Mouse (Mus musculus): ENCODE results near the gene Spag9. TPM values are rescaled to one million over a fixed set of nuclear protein-coding genes. Genes with fewer than 3 reads are reported as not detected.

The Spag9 gene
- polyA plus RNA-seq, 1 experiment from 2014 or later: 89.6 TPM

DNA sequence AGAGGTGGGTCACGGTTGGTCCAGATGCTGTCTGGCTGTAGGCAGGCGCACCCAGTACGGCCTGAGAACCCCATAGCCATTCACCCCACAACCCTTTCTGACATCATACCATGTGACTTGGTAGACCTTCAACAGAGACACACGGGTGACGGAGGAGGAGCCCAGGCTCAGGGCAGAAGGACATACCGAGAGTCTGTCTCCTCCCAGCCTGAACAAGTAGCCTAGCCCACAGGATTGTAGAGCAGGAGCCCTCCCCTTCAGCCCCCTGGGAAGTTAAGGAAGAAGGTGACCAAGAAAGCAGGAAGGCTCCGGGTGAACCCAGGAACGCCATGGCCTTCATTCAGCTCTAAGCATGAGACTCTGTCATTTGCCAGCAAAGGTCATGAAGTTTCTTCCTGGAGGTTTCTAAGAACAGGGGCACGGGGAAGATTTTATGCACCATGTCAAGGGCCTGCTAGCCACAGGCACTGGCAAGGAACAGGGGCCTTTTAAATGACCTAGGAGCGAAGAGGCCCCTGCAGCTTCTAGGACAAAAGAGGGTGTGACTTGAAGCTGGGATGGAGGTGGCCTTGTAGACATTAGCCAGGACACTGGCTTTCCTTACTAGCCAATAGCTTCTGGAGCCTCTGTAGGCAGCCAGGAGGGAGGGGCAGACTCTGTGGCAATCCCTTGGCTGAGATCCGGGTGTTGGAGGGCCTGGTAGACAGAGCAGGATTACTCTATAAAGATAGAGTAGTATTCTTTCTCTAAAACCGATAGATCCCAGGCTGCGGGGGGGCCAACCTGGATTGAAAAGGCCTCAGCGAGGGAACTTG, 163.4 kb downstream of the Spag9 start:
- DNase-seq (ENCODE audit: low spot score): peak; percentile 69
- no peak for ATAC-seq
- WGBS: 28% methylated on average over 14 of the region's 14 CpGs
- Histone ChIP-seq H3K9me3 (replicated peaks; ENCODE audit: control insufficient read depth, low read length) (no peaks in the 10 kb centered on the region), H3K9ac (ENCODE audit: low read length) (peak overlapping the region; percentile 63), H3K4me3 (ENCODE audit: low read depth, low read length) (no peak overlapping the region), H3K4me2 (ENCODE audit: low read length) (peak overlapping the region; percentile 52), H3K27ac (ENCODE audit: low read depth, low read length) (peak overlapping the region; percentile 100), H3K4me1 (ENCODE audit: control insufficient read depth, insufficient read depth, low read length) (peaks cover 40% of the 10 kb centered on the region), H3K36me3 (ENCODE audit: control insufficient read depth, insufficient read depth, low read length) (no peaks in the 10 kb centered on the region), H3K27me3 (replicated peaks; ENCODE audit: control insufficient read depth, insufficient read depth, low read length) (no peaks in the 10 kb centered on the region)

DNA sequence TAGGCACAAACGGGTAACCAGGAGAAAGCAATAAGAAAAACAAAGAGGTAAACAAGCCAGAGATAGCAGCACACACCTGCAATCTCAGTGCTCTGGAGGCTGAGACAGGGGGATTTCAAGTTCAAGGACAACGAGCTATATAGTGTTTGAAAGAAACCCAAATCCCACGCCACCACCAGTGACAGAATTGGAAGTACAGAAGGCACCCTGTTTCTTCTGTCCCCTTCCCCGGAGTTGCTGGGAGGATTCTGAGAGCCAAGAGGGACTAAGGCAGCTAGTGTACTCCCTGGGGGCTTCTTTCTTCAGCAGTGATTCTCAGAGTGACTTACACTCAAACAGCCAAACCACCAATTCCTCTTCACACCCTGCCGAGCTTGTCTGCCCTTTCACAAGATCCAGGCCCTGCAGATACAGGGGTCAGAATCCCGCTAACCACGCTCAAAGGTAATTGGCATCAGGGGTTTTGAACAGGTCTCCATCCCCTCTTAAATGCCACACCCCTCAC, 164.1 kb downstream of the Spag9 start:
- Histone ChIP-seq H3K9ac (ENCODE audit: low read length) (peak overlapping the region; percentile 63), H3K4me3 (ENCODE audit: low read depth, low read length) (peak overlapping the region; percentile 17), H3K4me1 (ENCODE audit: control insufficient read depth, insufficient read depth, low read length) (peaks cover 40% of the 10 kb centered on the region), H3K27ac (ENCODE audit: low read depth, low read length) (peak overlapping the region; percentile 100), H3K36me3 (ENCODE audit: control insufficient read depth, insufficient read depth, low read length) (no peaks in the 10 kb centered on the region), H3K9me3 (replicated peaks; ENCODE audit: control insufficient read depth, low read length) (no peaks in the 10 kb centered on the region), H3K4me2 (ENCODE audit: low read length) (peak overlapping the region; percentile 52), H3K27me3 (replicated peaks; ENCODE audit: control insufficient read depth, insufficient read depth, low read length) (no peaks in the 10 kb centered on the region)
- no peak for DNase-seq (ENCODE audit: low spot score)
- peak; percentile 19; the same call in 1 of the 2 replicates for ATAC-seq
- WGBS: 3% methylated on average over 7 of the region's 7 CpGs

DNA sequence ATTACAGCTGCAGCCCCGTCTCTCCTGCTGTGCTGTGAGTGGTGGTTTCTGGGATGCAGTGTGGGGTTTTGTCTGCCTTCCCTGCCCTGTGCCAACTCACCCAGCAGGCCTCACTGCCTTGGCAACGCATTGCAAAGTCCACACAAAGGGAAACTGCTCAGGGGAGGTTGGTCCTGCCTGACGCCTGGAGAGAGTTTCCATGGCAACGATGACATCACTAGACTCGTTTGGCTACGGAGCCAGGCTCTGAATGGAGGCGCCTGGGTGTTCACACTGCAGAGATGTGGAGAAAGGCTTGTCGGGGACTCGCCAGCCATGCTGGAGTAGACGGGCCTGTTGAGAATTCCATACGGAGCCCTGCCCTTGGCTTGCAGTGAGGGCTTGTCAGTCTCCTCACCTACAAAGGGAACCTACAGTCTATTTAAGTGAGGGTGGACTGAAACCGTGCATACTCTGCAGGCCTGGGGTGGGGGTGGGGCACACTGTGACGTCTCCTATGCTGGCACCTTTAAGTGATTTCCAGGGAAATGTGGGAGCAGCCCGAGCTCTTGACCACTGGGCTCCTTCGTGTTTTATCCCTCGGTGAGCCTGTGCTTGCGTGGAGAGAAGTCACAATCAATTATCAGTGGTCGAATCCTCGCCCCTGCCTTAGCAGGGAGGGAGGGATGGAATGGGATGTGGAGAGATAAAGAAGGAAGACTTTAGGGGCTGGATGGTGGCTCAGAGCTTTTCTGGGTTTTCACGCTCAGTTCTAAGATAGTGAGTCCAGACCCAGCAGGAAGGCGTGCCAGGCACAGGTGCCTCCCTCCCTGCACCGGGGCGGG, 164.8 kb downstream of the Spag9 start:
- Histone ChIP-seq H3K27ac (ENCODE audit: low read depth, low read length) (peak overlapping the region; percentile 100), H3K9ac (ENCODE audit: low read length) (peak overlapping the region; percentile 66), H3K36me3 (ENCODE audit: control insufficient read depth, insufficient read depth, low read length) (no peaks in the 10 kb centered on the region), H3K4me1 (ENCODE audit: control insufficient read depth, insufficient read depth, low read length) (peaks cover 40% of the 10 kb centered on the region), H3K4me2 (ENCODE audit: low read length) (peak overlapping the region; percentile 52), H3K9me3 (replicated peaks; ENCODE audit: control insufficient read depth, low read length) (no peaks in the 10 kb centered on the region), H3K4me3 (ENCODE audit: low read depth, low read length) (peak overlapping the region; percentile 17), H3K27me3 (replicated peaks; ENCODE audit: control insufficient read depth, insufficient read depth, low read length) (no peaks in the 10 kb centered on the region)
- under 1% methylated on average over 23 of the region's 23 CpGs for WGBS
- peak; percentile 97 for ATAC-seq
- DNase-seq (ENCODE audit: low spot score): peak; percentile 100

DNA sequence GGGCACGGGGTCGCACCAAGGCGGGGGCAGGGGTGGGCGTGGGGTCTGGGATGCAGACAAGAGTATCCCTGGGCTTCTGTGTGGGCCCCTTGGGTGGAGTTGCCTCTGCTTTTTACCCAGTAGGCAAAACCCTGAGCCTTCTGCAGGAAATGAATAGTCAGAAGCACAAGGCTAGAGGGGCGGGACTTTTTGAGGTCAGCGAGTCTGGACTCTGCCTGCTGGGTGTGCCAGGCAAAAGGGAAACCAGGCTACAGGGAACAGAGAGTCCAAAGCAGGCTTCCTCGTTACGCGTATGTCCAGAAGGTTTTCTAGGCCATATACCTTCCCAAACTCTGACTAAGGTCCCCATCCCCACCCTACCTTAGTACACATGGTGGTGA, 165.4 kb downstream of the Spag9 start:
- Histone ChIP-seq H3K9me3 (replicated peaks; ENCODE audit: control insufficient read depth, low read length) (no peaks in the 10 kb centered on the region), H3K27ac (ENCODE audit: low read depth, low read length) (peak overlapping the region; percentile 100), H3K9ac (ENCODE audit: low read length) (peak overlapping the region; percentile 66), H3K27me3 (replicated peaks; ENCODE audit: control insufficient read depth, insufficient read depth, low read length) (no peaks in the 10 kb centered on the region), H3K4me3 (ENCODE audit: low read depth, low read length) (no peak overlapping the region), H3K4me1 (ENCODE audit: control insufficient read depth, insufficient read depth, low read length) (peaks cover 40% of the 10 kb centered on the region), H3K4me2 (ENCODE audit: low read length) (peak overlapping the region; percentile 52), H3K36me3 (ENCODE audit: control insufficient read depth, insufficient read depth, low read length) (no peaks in the 10 kb centered on the region)
- WGBS: 8% methylated on average over 9 of the region's 9 CpGs
- no peak for ATAC-seq
- DNase-seq (ENCODE audit: low spot score): peak; percentile 63

DNA sequence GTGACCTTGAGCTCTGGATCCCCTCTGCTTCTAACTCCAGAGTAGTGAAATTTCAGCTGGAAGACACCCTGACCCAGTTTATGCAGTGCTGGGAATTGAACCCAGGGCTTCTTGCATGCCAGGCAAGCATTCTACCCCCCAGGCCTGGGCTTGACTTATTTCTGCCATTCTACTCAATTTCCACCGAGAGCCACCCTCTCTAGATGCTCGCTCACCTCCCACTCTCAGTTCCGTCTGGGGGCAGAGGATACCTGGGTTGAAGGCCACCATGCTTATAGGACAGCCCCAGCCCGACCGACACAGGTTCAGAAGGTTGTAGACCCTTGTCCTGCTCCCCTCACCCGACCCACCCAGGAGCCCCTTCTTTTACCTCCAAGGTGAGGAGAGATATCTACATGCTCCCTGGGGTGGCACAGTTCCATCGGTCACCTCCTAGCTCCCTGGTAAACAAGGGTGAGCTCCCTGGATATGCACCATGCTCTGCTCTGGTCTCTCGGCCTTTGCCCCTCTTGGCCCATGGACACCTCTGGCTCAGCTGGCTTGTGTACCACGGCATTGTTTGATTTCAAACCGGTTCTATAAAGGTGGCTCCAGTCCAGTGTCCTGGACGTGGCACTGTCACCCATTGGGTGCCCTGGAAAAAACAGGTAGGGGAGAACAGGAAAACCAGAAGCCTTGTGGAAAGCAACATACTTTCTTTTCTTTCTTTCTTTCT, 166.1 kb downstream of the Spag9 start:
- Histone ChIP-seq H3K4me3 (ENCODE audit: low read depth, low read length) (no peak overlapping the region), H3K4me2 (ENCODE audit: low read length) (peak overlapping the region; percentile 52; the same call in 1 of the 2 replicates), H3K36me3 (ENCODE audit: control insufficient read depth, insufficient read depth, low read length) (no peaks in the 10 kb centered on the region), H3K4me1 (ENCODE audit: control insufficient read depth, insufficient read depth, low read length) (peaks cover 40% of the 10 kb centered on the region), H3K27me3 (replicated peaks; ENCODE audit: control insufficient read depth, insufficient read depth, low read length) (no peaks in the 10 kb centered on the region), H3K27ac (ENCODE audit: low read depth, low read length) (peak overlapping the region; percentile 100), H3K9ac (ENCODE audit: low read length) (no peak overlapping the region), H3K9me3 (replicated peaks; ENCODE audit: control insufficient read depth, low read length) (no peaks in the 10 kb centered on the region)
- no peak for DNase-seq (ENCODE audit: low spot score)
- WGBS: 89% methylated on average over 11 of the region's 11 CpGs
- ATAC-seq: no peak

DNA sequence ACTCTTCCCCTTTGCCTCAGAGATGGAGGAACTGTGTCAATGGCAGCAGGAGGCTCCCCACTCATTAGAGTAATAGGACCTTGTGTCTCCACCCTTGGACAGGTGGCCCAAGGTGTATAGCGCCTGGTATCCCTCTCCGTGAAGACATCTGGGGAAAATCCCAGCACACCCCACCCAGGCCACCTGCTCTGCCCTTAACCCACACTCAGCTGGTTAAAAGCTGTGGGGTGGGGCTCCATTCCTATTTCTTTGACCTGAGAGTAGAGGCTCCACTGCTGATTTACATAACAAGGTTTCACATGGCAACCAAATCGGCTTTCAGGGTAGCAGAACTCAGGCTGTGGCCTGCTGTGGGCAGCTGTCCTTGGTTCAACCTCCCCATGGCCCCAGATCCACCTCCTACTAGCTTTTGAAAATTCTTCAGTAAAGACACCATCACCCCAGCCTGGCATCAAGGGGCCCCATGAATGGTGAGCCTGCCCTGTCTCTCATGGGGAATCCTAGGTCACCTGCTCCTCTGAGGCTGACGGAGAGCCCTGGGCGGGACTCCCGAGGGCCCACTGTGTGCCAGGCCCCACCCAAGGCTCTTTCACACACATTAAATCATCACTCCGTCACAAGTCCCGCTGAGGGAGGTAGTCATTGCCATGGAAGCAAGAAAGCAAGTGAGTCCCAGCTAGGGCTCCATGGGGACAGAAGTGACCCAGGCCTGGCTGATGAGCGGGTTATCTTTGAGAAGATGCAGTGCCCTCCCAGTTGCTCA, 167.3 kb downstream of the Spag9 start:
- DNase-seq (ENCODE audit: low spot score): no peak
- Histone ChIP-seq H3K36me3 (ENCODE audit: control insufficient read depth, insufficient read depth, low read length) (no peaks in the 10 kb centered on the region), H3K9ac (ENCODE audit: low read length) (no peak overlapping the region), H3K9me3 (replicated peaks; ENCODE audit: control insufficient read depth, low read length) (no peaks in the 10 kb centered on the region), H3K27me3 (replicated peaks; ENCODE audit: control insufficient read depth, insufficient read depth, low read length) (no peaks in the 10 kb centered on the region), H3K4me2 (ENCODE audit: low read length) (no peak overlapping the region), H3K4me3 (ENCODE audit: low read depth, low read length) (no peak overlapping the region), H3K27ac (ENCODE audit: low read depth, low read length) (peak overlapping the region; percentile 21; the same call in 1 of the 2 replicates), H3K4me1 (ENCODE audit: control insufficient read depth, insufficient read depth, low read length) (peaks cover 41% of the 10 kb centered on the region)
- WGBS: 74% methylated on average over 9 of the region's 9 CpGs
- ATAC-seq: no peak

DNA sequence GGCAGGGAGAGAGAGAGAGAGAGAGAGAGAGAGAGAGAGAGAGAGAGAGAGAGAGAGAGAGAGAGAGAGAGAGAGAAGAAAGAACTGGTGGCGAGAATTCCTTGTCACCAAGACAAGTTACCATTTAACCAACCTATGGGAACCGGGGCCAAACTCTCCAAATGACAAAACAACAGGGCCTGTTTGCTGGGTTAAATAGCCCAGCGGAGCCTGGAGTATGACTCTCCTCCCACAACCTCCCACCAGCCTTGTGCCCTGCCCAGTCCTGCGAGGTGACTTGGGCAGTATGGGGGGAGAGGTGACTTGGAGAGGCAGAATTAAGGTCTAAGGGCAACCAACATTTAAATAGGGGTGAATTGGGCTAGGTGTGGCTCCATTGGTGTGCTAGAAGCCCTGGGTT, 169.9 kb downstream of the Spag9 start:
- no peaks in the 10 kb centered on the region for H3K36me3 ChIP-seq (ENCODE audit: control insufficient read depth, insufficient read depth, low read length)
- no peaks in the 10 kb centered on the region for H3K27me3 ChIP-seq (replicated peaks; ENCODE audit: control insufficient read depth, insufficient read depth, low read length)
- ATAC-seq (no peak), DNase-seq (ENCODE audit: low spot score) (no peak)
- peaks cover 23% of the 10 kb centered on the region for H3K4me1 ChIP-seq (ENCODE audit: control insufficient read depth, insufficient read depth, low read length)
- 72% methylated on average over 4 of the region's 4 CpGs for WGBS
- H3K9ac ChIP-seq (ENCODE audit: low read length): no peak overlapping the region
- no peak overlapping the region for H3K27ac ChIP-seq (ENCODE audit: low read depth, low read length)
- no peak overlapping the region for H3K4me2 ChIP-seq (ENCODE audit: low read length)
- H3K9me3 ChIP-seq (replicated peaks; ENCODE audit: control insufficient read depth, low read length): no peaks in the 10 kb centered on the region
- no peak overlapping the region for H3K4me3 ChIP-seq (ENCODE audit: low read depth, low read length)

DNA sequence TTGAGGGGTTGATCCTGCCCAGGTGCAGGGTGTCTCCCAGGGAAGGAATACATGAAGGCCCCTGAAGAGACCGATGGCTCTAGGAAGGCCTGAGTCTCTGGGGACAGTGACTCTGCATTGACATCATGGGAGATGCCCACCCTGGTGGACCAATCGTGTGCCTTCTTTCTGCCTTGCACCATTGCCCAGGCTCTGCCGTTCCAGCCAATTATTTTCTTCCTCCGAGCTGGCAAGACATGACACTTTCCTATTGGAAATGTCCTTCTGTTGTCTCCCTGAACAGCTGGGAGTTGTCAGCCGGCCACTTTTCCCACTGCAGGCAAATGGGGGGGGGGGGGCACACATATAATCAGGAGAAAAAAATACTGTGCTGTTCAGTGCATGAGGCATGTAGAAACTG, 172.3 kb downstream of the Spag9 start:
- Histone ChIP-seq H3K36me3 (ENCODE audit: control insufficient read depth, insufficient read depth, low read length) (no peaks in the 10 kb centered on the region), H3K27me3 (replicated peaks; ENCODE audit: control insufficient read depth, insufficient read depth, low read length) (no peaks in the 10 kb centered on the region), H3K9me3 (replicated peaks; ENCODE audit: control insufficient read depth, low read length) (no peaks in the 10 kb centered on the region), H3K4me1 (ENCODE audit: control insufficient read depth, insufficient read depth, low read length) (peaks cover 6% of the 10 kb centered on the region; the same call in 1 of the 2 replicates), H3K27ac (ENCODE audit: low read depth, low read length) (no peak overlapping the region), H3K4me3 (ENCODE audit: low read depth, low read length) (no peak overlapping the region), H3K4me2 (ENCODE audit: low read length) (no peak overlapping the region), H3K9ac (ENCODE audit: low read length) (no peak overlapping the region)
- ATAC-seq (0 out of 2 replicates have a peak, but pooled peaks have one; percentile 32), DNase-seq (ENCODE audit: low spot score) (peak; percentile 50)
- WGBS: 43% methylated on average over 5 of the region's 5 CpGs

All from forebrain, embryonic 14.5 days (tissue).